Mouse (Mus musculus) frontal cortex, adult (tissue): ENCODE results near the gene Siah3.

Source experiments
- ATAC-seq: cut with Nextera tagmentation; 2 replicates; pipeline ENCODE4 v1.9.2; 2017; ENCODE audit warnings: mild to moderate bottlenecking, moderate library complexity, mixed read lengths; ENCODE audit not compliant: low TSS enrichment

The Siah3 gene

DNA sequence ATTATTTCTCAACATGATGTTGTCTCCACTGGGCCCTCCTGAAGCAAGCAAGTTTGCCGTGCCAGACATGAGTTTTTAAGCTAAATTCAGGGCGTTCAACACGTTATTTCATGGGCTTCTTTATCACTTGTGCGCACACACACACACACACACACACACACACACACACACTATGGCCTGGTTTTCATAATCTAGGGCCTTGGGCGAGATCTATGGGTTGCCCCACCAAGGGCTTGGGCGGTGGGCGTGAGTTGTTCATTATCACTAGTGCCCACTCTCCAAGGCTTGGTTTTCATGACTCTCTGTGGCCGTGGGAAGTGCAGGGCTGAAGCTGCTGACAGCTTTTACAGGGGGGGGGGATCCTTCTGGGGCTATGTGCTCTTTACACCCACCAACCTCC, 63.9 kb downstream of the Siah3 start:
- ATAC-seq: no peak

DNA sequence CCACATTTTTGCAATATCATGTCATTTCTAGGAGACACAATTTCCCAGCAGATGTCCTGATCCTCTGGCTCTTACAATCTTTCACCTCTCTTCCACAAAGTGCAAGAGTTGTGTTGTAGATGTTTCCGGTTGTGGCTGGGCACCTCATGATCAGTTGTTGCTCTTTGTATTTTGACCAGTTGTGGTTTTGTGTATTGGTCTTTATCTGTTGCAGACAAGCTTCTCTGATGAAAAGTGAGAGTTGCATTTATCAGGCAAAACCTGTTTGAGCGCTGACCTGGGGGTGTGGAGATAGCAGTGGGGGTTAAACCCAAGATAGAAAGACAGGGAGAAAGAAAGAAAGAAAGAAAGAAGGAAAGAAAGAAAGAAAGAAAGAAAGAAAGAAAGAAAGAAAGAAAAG, 68.9 kb downstream of the Siah3 start:
- no peak for ATAC-seq

DNA sequence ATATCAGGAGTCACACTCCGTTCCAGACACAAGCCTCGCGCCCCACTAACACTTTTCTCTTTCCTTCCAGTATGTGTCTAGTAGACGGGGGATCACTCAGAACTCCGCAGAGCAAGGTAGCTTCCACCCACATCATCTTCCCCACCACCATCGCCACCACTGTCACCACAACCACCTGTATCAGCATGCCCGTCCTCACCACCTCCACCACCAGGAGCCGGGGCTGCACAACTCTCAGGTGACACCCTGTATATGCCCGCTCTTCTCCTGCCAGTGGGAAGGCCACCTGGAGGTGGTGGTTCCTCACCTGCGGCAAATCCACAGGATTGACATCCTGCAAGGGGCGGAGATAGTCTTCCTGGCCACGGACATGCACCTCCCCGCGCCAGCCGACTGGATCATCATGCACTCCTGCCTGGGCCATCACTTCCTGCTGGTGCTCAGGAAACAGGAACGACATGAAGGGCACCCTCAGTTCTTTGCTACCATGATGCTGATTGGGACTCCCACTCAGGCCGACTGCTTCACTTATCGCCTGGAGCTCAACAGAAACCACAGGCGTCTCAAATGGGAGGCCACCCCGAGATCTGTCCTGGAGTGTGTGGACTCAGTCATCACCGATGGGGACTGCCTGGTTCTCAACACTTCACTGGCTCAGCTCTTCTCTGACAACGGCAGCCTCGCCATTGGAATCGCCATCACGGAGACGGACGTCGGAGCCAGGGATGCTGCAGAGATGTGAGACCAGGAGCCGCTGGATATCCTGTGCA, 69.8 kb downstream of the Siah3 start:
- no peak for ATAC-seq

DNA sequence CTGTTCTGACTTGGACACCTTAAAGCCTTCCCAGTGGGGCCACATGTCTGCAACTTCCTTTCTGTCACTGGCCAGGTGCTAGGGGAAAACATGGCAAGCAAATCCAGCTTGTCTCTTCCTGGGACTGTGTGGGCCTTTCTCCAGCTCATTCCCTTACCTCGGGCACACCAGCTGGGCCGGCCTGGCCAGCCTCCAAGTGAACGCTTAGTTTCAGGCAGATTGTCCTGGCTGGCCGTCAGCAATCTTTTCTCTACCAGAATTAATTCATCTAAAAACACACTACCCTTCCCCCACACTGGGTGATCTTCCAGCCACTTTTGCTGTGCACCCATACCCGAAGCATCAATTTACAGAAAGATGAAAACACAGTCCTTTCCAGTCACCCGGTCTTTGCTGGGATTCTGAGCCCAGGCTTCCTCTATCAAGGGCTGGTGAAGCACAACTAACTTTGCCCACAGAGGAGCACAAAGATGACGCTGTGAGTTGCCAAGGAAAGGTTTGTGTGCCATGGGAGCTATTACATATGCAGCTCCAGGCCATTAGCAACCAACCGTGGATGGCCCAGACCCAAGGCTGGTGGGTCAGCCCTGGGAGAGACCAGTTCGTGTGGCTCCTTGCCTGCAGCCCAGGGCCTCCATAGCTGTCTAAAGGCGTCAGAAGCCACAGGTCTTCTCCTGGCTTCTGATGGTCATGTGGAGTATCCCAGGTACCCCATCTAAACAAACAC, 71.8 kb downstream of the Siah3 start:
- peak; percentile 89 for ATAC-seq

DNA sequence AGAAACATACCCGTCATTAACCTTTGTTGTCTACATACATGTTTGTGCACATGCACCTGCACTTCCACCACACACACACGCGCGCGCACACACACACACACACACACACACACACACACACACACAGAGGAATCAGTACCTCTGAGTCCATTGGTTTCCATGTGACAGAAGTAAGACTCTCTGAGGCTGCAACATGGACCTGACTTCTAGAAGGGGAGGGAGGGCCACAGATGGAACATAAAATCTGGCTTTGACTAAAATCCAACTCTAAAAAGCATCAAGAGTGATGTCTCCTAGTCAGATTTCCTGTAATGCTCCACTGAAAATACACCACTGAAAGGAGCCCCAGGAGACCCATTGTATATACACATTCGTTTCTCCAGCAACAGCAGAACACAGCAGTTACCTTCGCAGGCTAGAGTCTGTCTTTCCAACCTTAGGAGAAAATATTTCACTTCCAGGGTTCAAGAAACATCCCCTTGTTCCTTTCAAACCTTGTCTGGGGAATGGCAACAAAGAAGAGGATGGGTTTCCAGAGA, 75.1 kb downstream of the Siah3 start:
- no peak for ATAC-seq

DNA sequence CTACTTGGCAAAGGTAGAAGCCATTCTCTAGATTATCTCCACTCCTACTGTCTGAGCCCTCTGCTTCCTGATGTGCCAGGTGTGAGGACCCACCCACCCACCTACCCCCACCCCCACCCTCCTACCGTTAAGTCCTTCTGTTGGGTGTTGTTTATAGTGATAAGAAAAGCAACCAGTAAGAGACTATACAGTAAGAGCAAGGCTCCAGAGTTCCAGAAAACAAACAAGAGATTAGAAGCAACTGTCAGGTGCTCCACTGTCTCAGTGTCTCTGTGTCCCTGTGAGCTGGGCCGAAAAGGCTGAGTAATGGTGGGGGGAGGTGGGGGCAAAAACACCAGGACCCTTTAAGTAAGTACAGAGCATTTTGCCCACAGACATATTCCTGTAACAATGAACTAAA, 83.4 kb downstream of the Siah3 start:
- ATAC-seq: no peak

DNA sequence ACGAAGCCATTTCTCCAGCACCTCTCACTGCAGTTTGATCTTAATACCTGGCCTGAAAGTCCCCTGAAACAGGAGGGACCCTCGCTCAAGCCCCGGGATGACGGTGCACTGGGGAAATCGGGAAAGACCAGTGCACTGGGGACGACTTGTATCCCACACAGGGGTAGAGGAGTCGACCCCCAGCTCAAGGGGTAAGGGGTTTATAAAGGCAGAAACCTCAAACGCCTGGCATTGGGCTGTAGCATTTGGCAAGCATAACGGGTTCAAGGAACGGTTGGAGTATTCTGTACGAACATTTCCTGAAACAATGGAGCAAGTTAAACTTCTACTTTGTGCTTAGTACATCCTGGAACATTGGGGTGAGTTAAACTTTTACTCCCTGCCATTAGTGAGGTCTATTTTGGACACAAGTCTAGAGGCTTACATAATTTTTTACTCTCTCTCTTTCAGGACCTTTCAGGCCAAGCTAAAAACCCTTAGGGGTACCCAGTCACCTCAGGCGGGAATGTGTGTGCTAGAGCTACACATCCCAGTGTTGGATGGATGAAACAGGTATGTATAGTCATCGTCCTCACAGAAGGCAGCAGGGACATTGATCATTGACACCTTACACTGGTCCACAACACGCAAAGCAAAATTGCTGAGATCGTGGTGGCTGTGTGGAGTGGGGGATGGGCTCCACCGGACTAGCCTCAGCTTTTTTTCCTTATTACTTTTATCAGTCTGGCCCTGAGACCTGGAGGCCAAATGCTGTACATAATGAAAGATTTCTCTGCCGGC, 84.6 kb downstream of the Siah3 start:
- no peak for ATAC-seq

DNA sequence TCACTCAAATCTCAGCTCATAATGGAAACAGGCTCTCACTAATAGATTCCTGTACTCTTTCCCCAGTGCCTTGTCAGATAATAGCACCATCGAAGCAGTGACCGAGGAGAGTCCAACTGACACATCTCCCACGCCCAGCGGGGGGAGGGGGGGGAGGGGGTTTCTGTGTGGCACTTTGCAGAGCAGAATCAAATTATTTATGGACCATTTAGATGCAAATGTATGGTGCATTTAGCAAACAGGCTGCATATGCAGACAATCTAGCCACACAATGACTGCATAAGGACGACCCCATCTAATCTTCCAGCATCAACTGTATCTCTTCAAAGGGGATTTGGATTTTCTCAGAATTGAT, 85.2 kb downstream of the Siah3 start:
- no peak for ATAC-seq

DNA sequence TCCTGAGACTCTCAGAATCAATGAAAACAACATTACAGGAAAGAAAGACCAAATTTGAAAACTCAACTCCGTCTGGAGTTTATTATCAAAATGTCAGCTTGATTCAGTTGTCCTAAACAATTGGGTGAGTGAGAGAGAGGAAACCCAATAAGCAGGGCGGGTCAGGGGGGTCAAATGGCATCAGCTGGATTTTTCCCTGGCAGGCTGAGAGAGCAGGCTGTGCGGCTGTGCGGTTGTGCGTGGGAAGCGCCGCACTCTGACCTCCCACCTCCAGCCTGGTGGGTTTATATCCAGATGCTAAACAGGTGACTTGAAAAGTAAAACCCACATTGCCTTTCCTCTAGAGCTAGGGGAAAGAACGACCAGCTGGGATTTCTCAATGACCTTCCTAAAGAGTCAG, 85.9 kb downstream of the Siah3 start:
- no peak for ATAC-seq

DNA sequence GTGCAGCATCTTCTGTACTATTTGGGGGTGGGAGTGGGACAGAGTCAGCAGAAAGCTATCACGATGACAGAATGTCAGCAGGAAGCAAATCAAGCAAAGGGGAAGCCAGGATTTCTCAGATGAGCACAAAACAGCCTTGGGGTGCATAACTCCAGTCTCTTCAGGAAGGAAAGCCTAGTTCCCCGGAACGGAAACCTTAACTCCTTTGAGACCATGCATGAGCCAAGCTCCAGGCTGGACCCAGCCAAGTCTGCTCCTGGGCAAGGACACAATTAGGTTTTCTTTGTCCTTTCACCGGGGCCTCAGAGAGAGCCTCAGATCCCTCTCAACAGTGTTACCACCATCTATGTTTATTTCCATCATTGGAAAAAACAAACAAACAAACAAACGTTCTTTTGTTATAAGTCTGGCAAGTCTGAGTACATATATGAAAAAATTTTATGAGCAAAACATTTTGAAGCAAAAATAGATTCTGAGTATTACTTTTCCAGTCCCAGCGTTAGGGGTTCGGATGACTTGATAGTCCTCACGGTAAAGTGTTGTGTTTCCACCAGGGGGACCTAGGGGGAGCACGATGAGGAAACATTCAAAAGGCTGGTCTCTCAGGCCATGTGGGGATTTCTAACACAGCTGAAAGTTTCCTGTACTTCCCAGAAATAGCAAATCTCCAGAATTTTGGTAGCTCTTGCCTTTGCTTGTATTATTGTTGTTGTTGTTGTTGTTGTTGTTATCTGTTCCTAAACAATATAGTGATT, 106.0 kb downstream of the Siah3 start:
- no peak for ATAC-seq

DNA sequence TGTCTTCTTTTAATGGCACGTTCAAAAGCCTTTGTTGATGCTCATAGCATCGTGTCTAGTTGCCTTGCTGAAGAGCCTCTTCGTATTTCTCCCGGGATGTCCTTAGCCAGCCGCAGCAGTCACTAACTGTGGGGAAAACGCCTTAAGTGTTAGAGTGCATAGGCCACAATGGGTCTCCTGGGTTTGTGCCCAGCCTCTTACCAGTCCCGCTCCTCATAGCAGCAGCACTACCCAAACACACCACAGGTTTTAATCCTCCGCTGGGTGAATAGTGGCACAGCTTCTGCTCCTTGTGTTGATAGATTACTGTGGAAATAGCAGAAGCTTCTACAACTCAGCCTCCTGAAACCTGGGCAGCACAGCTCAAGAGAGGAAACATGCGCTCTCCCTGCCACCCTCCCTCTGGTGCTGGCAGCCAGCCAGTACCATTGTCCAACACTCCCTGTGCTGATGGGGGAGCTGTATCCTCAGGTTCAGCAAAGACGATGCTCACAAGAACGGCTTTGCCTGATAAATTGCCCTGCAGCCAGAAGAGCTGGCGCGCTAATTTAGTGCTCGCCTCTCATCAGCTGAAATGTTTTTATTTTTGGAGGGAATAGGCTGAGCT, 109.9 kb downstream of the Siah3 start:
- ATAC-seq: peak; percentile 62

DNA sequence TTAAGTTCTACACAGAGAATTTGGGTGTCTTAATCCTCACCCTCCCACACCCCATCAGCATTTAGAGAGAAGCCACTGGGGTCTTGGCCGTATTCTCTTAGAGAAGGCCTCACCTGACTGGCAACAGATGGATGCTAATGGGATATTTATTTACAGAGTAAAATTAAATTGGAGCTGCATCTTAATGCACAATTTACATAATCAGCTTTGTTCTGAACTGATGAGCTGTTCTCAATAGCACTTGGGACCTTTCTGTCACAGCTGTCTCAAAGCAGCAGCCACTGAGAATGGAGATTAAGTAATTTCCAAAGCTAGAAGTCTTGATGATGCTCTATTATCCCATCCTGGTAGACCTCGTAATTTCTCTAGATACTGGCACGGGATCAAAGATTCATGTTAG, 110.5 kb downstream of the Siah3 start:
- ATAC-seq: no peak

DNA sequence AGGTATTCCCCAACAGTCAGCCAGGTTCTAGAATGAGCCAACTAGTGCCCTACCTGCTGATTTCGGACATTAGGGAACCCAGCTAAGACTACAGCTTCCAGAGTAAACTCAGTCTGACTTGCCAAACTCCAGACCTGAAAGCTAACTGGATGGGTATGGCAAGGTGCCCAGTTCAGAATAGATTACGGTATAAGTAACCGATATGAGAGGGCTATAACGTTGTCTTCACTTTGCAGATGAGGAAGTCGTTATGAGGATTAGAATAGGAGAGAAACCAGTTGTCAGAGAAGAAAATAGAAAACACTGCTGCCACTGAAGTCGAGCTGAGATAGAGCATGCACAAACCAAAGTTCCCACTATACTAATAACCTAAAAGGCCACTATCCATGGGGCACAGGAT, 123.2 kb downstream of the Siah3 start:
- ATAC-seq: no peak
